Mouse (Mus musculus) hematopoietic stem cell, adult 5-6 weeks (primary cell): ENCODE measurements around the gene Spats1. TPM values are rescaled to one million over a fixed set of nuclear protein-coding genes. Genes with fewer than 3 reads are reported as not detected.

ENCODE experiments used
- ATAC-seq, 2 experiments: fragments of 125-278 bp in 1 of 2; replicated peaks in 1 of 2; 2 replicates each; pipeline ENCODE4 v1.8.0; 2016 to 2017; ENCODE audit warnings: inconsistent platforms in 2 of 2, mild to moderate bottlenecking in 2 of 2, moderate number of reproducible peaks in 2 of 2, low read depth in 1 of 2, moderate TSS enrichment in 1 of 2; ENCODE audit not compliant: low FRiP score in 2 of 2, poor library complexity in 2 of 2, severe bottlenecking in 2 of 2, insufficient read depth in 1 of 2, low TSS enrichment in 1 of 2
- total RNA-seq: library from RNA; stranded (forward); fragments of 172-1452, 232-1000 nt; gene quantifications from 2 replicates; pipeline ENCODE4 v1.2.3, GENCODE M21; 2017

Spats1 gene
- total RNA-seq, 1 experiment from 2014 or later: not detected

DNA sequence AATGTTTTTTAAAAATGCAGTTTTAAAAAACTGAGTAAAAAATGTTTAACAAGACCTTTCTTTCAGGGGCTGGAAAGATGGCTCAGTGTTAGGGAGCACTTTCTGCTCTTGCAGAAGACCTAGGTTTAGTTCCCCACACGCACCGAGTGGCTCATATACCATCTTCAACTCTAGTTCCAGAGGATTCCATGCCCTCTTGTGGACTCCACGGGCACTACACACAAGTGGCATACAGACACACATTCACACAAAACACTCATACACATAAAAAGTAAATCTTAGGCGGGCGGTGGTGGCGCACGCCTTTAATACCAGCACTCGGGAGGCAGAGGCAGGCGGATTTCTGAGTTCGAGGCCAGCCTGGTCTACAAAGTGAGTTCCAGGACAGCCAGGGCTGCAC, 68.9 kb downstream of the Spats1 start:
- no peak for ATAC-seq

DNA sequence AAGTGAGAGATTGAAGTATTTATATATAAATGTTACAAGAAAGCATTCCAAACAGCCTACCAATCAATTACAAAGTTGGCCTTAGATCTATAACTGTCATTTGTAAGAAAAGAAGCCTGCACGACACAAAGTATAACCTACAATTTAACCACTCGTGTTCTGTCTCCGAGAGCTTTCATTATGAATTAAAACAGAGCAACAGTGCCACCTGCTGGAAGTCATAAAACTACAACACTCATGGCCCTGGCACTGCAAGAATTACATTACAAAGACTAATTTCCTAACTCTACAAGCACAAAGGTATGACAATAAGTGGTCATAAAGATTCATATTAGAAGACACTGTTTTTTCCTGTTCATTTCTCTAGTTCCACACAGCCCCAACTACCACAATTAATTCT, 72.0 kb downstream of the Spats1 start:
- ATAC-seq: peak; percentile 48 to 56; a peak in 3 of 4 replicates

DNA sequence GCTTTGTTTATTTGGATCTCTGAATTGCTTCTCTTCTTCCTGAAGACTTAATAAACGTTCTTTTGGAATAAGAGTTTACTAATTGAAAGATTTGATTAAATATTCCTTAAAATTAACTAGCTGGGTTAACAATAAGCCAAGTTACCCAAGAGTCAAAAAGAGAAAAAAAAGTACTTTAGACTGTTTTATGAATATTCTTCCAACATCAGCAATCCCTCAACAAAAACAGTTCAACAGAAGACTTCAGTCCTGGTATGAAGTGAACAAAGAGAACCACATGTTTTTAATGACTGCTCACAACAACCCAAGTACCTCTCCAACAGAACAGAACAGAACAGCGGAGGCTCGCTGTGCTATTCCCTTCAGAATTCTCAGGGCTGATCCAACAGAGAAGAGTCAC, 72.6 kb downstream of the Spats1 start:
- no peak for ATAC-seq

DNA sequence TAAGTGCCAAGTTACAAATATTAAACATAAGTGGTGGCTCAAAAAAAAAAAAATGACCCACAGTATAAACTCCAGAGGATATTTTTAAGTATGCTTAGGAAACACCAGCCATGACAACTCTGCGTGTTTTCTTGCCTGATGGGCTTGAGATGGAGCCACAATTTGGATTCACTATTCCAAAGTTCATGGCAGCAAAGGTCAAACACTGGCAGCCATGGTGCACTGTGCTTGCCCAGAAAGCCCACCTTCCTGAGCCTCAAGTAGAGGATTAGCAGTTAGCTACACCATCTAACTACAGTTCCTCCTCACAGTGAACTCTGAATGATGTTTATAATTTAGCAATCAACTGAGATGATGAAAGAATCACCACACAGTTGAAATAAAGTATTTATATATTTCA, 73.1 kb downstream of the Spats1 start:
- ATAC-seq: no peak

DNA sequence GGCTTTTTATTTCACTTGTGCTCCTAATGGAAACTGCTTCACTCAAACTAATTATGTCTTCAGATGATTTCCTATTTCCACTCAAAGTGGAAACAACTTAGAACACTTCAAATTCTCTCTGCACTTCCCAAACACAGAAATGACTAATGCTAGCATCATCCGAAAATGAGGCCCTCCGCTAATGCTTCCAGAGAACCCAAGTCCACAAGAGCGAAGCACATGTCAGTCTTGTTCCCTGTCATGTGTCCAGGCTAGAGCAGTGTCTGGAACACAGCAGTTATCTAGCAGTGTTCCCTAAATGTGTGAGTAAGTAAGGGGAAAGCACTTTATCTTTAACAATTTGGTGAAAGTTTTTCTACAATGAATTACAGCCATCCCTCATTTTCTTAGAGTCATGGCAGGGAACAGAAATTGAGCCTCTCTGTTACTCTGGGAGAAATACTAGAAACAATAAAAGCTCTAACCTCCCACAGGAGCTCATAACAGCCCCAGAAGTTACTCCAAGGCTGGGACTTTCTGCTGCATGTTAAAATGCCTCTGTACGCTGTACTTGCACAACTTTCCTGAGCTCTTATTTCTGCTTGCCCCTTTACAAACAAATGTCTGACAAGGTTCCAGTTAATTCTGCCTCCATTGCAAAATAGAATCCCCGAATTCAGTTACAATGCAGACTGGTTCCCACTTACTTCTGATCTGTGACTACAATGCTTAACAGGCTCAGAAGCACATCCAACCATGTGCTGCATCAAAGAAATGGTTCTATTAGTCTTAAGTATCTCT, 73.9 kb downstream of the Spats1 start:
- ATAC-seq: no peak

- no peak for ATAC-seq
Observed at GRCm38 (mm10) chr17:45398021-45398420, 77.2 kb downstream of the Spats1 start.

DNA sequence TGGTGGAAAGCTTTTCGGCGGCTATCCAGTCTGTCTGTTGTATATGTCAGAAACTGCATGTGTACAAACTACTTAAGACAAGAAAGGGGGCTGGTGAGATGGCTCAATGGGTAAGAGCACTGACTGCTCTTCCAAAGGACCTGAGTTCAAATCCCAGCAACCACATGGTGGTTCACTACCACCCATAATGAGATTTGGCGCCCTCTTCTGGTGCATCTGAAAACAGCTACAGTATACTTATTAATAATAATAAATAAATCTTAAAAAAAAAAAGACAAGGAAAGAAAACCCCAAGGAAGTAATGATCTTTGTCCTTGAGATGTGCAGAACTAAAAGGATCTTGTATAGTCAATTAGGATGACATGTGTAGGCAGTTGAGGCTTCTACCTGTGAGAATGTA, 77.7 kb downstream of the Spats1 start:
- no peak for ATAC-seq

GRCm38 (mm10) chr17:45394612-45395011, 80.6 kb downstream of the Spats1 start:
- peak; percentile 68 to 80 for ATAC-seq

DNA sequence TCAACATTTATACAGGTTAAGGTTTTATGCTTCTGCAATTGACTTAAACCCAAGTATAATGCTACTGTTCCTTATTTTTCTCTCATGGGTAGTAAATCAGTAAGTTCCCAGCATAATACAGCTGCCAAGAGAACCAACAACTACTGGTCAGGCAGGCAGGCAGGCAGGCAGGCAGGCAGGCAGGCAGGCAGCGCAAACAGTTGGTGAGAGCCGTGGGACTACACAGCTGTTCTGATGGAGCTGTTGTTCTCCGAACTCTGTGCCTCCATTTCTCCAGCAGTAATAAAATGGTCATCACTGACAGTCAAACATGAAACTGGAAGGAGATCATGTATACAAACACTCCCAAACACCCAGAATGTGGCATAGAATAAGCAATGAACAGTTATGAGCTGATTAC, 81.5 kb downstream of the Spats1 start:
- no peak for ATAC-seq

Other genes with a start within 250 kb of the Spats1 start
- 130 and 148 TPM in 2 replicates for gene Cdc5l, start 41.7 kb downstream of the Spats1 start, total RNA-seq
- 6.2 and 8.2 TPM in 2 replicates for gene Aars2, start 31.4 kb upstream of the Spats1 start, total RNA-seq
- not detected in 2 replicates for gene Tcte1, start 48.0 kb upstream of the Spats1 start, total RNA-seq
- gene Tmem151b, start 74.3 kb upstream of the Spats1 start, total RNA-seq: 0.25 TPM in 2 replicates
- 20.5 and 22.7 TPM in 2 replicates for gene Nfkbie, start 80.3 kb upstream of the Spats1 start, total RNA-seq
- 64.8 and 76.7 TPM in 2 replicates for gene Slc35b2, start 88.5 kb upstream of the Spats1 start, total RNA-seq
- 2,119 and 2,880 TPM in 2 replicates for gene Hsp90ab1, start 97.9 kb upstream of the Spats1 start, total RNA-seq
- 70.4 and 70.6 TPM in 2 replicates for gene Slc29a1, start 124.2 kb upstream of the Spats1 start, total RNA-seq
- gene Mymx, start 126.7 kb upstream of the Spats1 start, total RNA-seq: not detected in 2 replicates
- 0.50 and 0.55 TPM in 2 replicates for gene Capn11, start 183.9 kb upstream of the Spats1 start, total RNA-seq
- 13.2 and 21.9 TPM in 2 replicates for gene Mrpl14, start 210.9 kb upstream of the Spats1 start, total RNA-seq
- gene Tmem63b, start 211.5 kb upstream of the Spats1 start, total RNA-seq: 5.3 and 7.6 TPM in 2 replicates